Mouse (Mus musculus): ENCODE data around the gene Sh3pxd2a.

DNA sequence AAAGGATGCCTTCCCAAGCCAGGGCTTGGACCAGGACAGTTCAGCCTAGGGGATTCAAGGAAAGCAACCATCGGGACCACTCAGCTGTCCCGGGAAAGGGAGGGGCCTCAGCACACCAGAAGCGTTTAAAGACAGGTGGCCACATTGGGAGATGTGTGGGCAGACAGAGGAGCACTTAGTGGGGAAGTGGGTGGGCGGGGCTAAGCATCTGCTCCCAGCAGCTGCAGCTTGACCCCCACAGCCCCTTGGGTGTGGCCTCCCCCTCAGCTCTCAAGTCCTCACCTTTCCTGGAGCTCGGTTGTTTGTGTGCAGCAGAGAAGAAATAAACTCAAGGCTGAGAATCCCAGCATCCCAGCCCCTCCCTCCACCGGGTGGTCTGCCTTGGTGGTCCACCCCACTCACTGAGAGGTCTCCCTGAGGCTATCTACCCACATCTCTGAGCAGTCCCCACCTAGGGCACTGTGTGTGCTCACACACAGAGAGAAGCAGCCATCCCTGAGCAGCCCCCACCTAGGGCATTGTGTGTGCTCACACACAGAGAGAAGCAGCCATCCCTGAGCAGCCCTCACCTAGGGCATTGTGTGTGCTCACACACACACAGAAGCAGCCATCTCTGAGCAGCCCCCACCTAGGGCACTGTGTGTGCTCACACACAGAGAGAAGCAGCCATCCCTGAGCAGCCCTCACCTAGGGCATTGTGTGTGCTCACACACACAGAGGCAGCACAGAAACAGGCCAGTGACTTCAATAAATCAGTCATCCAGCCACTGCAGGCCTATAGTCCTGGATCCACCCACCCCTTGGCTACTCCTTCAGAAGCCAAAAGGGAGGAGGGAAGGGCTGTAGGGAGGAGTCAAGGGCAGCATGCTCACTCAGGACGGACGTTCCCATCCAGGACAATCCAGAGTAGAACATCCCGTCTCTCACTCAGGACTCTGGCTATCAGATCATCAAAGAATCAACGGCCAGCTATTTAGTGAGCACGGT, 136.0 kb downstream of the Sh3pxd2a start:
- TF ChIP-seq POLR2A (IDR thresholded peaks at IDR 0.05; ENCODE audit: insufficient read depth, low read depth, low read length): no peak
- TF ChIP-seq CTCF (IDR thresholded peaks at IDR 0.05): no peak

All from heart, adult 2 months (tissue).